Mouse (Mus musculus) forebrain, embryonic 11.5 days (tissue): ENCODE measurements at regions not wholly inside any gene's neighbourhood (a gene's known extent, or its start where the extent isn't known, plus 50 kb on each side); places are given as distances from the start of the nearest gene placed in this dataset.

Experiments used
- ATAC-seq: fragments of 200-750 bp; cut with Nextera tagmentation; replicated peaks from 2 replicates; pipeline ENCODE4 v1.8.0; 2017; ENCODE audit warnings: moderate TSS enrichment; ENCODE audit not compliant: low FRiP score
- DNase-seq: peaks from one replicate; pipeline ENCODE4 v3.0.0-alpha.2; 2017; ENCODE audit warnings: low spot score
- H3K27ac ChIP-seq: fragments of 300-500 bp; sonication (generic); 2 replicates; pipeline ENCODE4 v1.5.1; 2014; ENCODE audit warnings: low read depth, low read length
- H3K27me3 ChIP-seq: fragments of 300-500 bp; sonication (generic); 2 replicates; pipeline ENCODE4 v1.6.1; 2014; ENCODE audit warnings: mild to moderate bottlenecking, low read length, mixed read lengths; ENCODE audit not compliant: control insufficient read depth, insufficient read depth
- H3K36me3 ChIP-seq: fragments of 300-500 bp; sonication (generic); 2 replicates; pipeline ENCODE4 v1.6.1; 2014; ENCODE audit warnings: mild to moderate bottlenecking, low read length, moderate library complexity, mixed read lengths; ENCODE audit not compliant: control insufficient read depth, insufficient read depth
- H3K4me1 ChIP-seq: fragments of 300-500 bp; sonication (generic); replicated peaks from 2 replicates; pipeline ENCODE4 v1.6.1; 2014; ENCODE audit warnings: low read length, mixed read lengths; ENCODE audit not compliant: control insufficient read depth, insufficient read depth
- H3K4me2 ChIP-seq: fragments of 300-500 bp; sonication (generic); 2 replicates; pipeline ENCODE4 v1.6.1; 2014; ENCODE audit warnings: low read depth, mild to moderate bottlenecking, low read length, moderate library complexity, mixed read lengths; ENCODE audit not compliant: severe bottlenecking
- H3K4me3 ChIP-seq: fragments of 300-500 bp; sonication (generic); 2 replicates; pipeline ENCODE4 v1.5.1; 2014; ENCODE audit warnings: low read depth, low read length
- H3K9ac ChIP-seq: fragments of 300-500 bp; sonication (generic); 2 replicates; pipeline ENCODE4 v1.6.1; 2014; ENCODE audit warnings: low read length
- H3K9me3 ChIP-seq: fragments of 300-500 bp; sonication (generic); 2 replicates; pipeline ENCODE4 v1.6.1; 2016; ENCODE audit warnings: low read length, mixed read lengths; ENCODE audit not compliant: control insufficient read depth
- WGBS: fragments of 180-500 bp; shearing (Covaris S2); extraction: QIAGEN DNeasy Blood & Tissue Kit; methylation state at CpG from one replicate; pipeline ENCODE4 v1.1.7; 2014; 5-methylcytosine and 5-hydroxymethylcytosine counted together

DNA sequence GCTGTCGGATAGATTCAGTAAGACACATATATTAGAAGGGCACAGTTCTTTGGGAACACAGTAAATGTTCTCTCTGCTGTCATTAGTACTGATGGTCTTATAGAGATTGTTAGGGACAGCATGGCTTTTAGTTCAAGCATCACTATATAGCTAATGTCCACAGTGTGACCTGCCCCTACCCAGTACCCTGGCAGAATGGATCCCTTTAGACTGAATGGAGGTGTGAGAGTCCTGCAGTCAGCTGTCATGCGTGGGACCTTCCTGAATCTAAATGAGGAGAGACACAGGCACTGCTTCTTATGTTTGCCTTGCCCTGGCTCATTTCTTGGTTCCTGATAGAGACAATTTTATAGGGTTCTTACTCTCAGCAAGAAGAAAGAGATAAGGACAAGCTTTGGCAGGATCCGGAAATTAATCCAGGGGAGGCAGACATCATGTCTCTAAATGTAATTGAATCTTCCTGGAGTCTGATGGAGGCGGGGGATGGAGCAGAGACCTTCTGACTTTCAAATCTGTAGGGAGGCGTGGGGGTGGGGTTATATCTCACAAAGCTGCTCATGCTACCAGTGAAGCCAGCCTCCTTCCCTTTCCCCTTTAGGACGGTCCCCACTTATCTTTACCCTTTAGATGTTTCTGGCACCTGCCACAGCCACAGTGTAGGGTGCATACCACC lies 456.5 kb downstream of the Dhx35 start:
- Histone ChIP-seq H3K9me3 (no peaks in the 10 kb centered on the region), H3K4me1 (no peaks in the 10 kb centered on the region), H3K27ac (no peak overlapping the region), H3K4me3 (no peak overlapping the region), H3K9ac (no peak overlapping the region), H3K27me3 (no peaks in the 10 kb centered on the region), H3K36me3 (no peaks in the 10 kb centered on the region), H3K4me2 (no peak overlapping the region)
- ATAC-seq (no peak), DNase-seq (no peak)
- 84% methylated on average over 6 of the region's 6 CpGs for WGBS

DNA sequence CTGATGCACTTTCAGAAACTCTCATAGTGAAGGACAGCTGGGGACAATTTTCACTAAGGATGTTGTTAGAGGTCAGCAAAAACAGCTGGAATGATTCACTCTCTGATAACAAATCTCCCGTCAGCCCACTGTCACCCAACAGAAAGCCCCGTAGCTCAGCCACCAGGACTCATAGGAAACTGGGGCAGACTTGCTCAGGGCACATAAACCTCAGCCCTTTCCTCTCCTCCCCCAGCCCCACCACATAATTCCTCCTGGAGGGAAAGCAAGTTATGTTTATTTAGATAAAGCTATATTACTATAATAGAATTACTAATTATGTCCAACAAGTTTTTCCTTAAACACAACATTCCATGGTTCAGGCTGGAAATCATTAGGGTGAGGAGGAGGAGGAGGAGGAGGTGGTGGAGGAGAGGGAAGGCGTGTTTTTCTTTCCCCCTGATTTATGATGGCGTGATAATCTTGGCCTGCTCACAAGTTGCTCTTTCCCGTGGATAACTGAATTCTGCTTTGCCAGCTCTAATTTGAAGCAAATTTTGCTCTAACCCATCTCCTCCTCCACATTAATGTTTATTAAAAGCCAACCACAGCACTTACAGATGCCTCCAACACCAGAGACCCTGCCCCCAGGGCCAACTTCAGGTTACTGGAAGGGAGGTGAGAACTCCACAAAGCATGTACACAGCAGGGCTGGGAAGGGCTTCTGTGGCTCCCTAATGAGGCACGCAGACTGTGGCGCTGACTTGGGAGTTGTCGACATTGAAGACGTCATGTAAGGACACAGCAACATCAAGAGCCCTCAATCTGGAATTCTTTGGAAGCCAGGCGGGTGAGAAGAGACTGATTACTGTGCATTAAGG lies 475.8 kb downstream of the Dhx35 start:
- no peak overlapping the region for H3K4me3 ChIP-seq
- H3K9ac ChIP-seq = no peak overlapping the region
- ATAC-seq = no peak
- no peaks in the 10 kb centered on the region for H3K36me3 ChIP-seq
- H3K27me3 ChIP-seq = no peaks in the 10 kb centered on the region
- WGBS = 76% methylated on average over 10 of the region's 10 CpGs
- H3K4me2 ChIP-seq = no peak overlapping the region
- H3K9me3 ChIP-seq = no peaks in the 10 kb centered on the region
- no peaks in the 10 kb centered on the region for H3K4me1 ChIP-seq
- H3K27ac ChIP-seq = no peak overlapping the region
- DNase-seq = no peak

DNA sequence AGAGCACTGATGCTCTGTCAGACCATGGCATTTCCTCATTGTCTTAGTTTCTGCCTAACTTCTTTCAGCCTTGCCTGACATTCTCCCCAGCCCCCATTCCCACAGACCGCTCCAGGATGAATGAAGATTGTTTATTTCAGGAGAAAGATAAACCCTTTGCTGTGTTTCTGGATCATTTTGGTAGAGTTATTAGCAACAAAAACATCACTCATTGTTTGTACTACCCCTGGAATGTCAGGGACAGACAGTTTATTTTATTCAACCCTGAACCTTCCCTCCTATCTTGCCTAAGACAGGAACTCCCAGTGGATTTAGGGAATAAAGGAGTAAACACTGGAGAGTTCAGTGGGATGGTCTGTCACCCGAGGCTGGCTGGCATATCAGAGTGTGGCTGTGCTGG lies 484.3 kb downstream of the Dhx35 start:
- H3K9me3 ChIP-seq = no peaks in the 10 kb centered on the region
- no peak overlapping the region for H3K9ac ChIP-seq
- DNase-seq = no peak
- ATAC-seq = no peak
- no peaks in the 10 kb centered on the region for H3K27me3 ChIP-seq
- no peak overlapping the region for H3K4me3 ChIP-seq
- no peak overlapping the region for H3K27ac ChIP-seq
- no peaks in the 10 kb centered on the region for H3K36me3 ChIP-seq
- no peak overlapping the region for H3K4me2 ChIP-seq
- H3K4me1 ChIP-seq = no peaks in the 10 kb centered on the region
- 70% methylated on average over 2 of the region's 2 CpGs for WGBS

DNA sequence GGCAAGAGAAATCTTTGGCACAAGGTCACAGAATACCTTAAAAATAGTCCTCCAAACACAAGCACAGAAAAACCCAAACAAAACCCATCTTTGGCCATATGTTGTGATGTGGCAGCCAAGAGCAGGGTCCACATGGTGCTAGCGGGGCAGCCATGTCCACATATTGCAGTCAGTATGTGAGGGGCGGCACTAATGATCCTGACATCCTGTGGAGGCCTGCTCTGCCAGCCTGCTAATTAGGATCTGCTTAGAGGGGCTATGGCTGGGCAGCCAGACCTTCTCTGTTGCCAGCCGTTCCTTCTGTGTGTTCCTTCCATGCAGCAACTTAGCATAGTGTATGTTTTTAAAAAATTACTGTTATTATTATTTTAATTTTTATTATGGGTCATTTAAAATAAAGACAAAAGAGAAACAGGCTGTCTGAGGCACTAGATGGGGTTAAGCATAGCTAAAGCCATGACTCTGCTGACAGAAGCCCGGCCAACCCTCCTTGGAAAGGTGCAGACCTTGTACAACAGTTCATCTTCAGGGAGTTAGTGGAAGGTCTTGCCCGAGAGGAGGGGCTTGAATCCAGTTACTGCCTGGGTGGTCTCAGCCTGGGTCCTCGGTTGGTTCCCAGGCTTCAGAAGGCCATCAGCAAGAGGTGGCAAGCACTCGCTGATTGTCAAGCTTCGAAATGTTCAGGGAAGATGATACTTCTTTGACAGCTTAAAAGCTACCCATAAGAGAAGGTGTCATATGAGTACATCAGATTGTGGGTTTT lies 487.1 kb downstream of the Dhx35 start:
- 89% methylated on average over 8 of the region's 8 CpGs for WGBS
- Histone ChIP-seq H3K4me1 (no peaks in the 10 kb centered on the region), H3K36me3 (no peaks in the 10 kb centered on the region), H3K27ac (no peak overlapping the region), H3K27me3 (no peaks in the 10 kb centered on the region), H3K9me3 (no peaks in the 10 kb centered on the region), H3K4me2 (no peak overlapping the region), H3K4me3 (no peak overlapping the region), H3K9ac (no peak overlapping the region)
- DNase-seq = no peak
- no peak for ATAC-seq

DNA sequence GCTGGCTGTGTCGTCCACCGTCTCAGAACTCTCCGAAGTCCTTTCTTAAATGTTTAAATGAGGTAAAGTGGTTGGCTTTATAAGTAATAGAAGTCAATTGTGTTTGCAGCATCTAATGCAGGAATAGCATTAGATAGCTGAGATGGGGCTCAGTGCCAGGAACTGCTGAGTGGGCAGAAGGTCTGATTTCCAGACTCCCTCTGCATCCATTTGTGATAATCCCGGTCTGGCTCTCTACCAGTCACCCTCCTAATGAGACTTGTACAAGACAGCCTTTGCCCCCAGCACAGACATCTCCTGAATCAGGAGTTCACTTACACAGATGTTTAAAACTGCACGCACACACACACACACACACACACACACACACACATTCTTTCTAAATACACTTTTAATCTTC lies 489.5 kb downstream of the Dhx35 start:
- 84% methylated on average over 5 of the region's 5 CpGs for WGBS
- Histone ChIP-seq H3K4me2 (no peak overlapping the region), H3K4me3 (no peak overlapping the region), H3K9me3 (no peaks in the 10 kb centered on the region), H3K36me3 (no peaks in the 10 kb centered on the region), H3K9ac (no peak overlapping the region), H3K27ac (no peak overlapping the region), H3K27me3 (no peaks in the 10 kb centered on the region), H3K4me1 (no peaks in the 10 kb centered on the region)
- DNase-seq (no peak), ATAC-seq (no peak)

DNA sequence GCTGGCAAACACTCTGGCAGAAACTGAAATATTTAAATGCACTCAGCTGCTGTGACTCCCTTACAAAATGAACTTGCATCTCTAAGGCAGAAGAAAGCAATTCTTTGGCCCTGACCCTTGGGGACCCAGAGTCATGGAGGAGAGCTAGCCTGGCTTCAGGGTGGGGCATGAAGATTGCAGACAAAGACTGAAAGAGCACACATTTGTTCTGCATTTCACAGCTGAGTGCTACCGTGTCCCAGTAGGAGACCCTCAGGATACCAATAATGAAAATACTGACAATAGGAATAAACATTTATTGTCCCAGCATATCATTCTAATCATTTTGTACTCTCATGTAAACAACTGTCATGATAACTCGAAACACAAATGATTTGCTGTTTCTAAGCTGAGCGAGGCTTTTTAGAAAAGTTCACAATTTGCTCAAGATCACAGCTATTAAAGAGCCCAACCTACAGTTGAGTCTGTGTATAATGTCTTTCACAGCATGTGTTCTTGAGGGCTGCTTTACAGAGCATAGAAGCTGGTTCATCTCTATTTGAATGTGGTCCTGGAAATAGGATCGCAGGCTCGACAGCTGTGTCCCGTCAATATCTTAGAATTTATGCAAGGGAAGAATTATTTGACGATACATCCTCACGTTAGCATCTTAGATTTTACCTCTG lies 490.1 kb downstream of the Dhx35 start:
- WGBS = 81% methylated on average over 8 of the region's 8 CpGs
- Histone ChIP-seq H3K4me3 (no peak overlapping the region), H3K27ac (no peak overlapping the region), H3K4me2 (no peak overlapping the region), H3K4me1 (no peaks in the 10 kb centered on the region), H3K9me3 (no peaks in the 10 kb centered on the region), H3K27me3 (no peaks in the 10 kb centered on the region), H3K9ac (no peak overlapping the region), H3K36me3 (no peaks in the 10 kb centered on the region)
- DNase-seq = no peak
- ATAC-seq = no peak

DNA sequence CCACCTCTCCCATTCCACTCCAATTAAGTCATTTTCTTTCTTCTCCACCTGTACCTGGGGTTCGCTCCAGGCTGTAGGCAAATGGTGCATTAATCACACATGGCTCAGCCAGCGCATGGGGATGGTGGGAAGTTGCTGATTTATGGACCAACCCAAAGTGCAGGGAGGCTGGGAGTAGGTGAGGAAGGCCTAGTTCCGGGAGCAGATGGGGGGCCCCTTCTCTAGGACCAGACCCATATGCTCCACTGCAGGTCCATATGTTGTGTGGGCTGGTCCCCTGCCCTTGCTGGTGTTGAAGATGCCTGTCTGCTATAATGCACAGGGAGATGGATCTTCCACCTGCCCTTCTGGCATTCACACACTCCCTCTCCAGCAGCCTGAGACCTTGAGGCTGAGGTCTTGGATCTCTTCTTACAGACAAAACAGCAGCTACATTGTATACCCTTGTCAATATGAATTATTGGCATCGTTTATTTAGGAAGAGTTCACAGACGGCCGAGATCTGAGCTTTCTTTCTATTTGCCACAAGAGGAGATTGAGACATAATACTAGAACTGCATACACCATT lies 493.5 kb downstream of the Dhx35 start:
- Histone ChIP-seq H3K4me1 (no peaks in the 10 kb centered on the region), H3K4me2 (no peak overlapping the region), H3K9ac (no peak overlapping the region), H3K36me3 (no peaks in the 10 kb centered on the region), H3K27ac (no peak overlapping the region), H3K27me3 (no peaks in the 10 kb centered on the region), H3K4me3 (no peak overlapping the region), H3K9me3 (no peaks in the 10 kb centered on the region)
- DNase-seq = no peak
- WGBS = 94% methylated on average over 6 of the region's 6 CpGs
- no peak for ATAC-seq

DNA sequence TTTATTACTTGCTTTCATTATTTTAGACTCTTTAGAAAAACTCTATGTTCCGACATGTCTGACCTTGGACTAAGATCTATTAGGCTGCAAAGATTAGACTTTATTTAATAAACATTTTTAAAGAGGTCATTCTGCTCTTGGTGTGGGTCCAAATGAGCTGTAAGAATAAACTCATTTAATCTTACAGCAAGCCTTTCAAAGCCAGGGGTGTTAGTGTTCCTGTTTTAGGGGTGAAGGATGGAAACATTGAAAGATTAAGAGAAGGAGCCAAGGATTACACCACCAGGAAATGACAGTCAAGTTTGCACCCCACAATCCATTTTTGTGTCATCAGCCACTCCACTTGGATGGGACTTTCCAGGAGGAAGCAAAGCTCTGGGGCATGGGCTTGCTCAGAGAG lies 495.5 kb downstream of the Dhx35 start:
- Histone ChIP-seq H3K27me3 (no peaks in the 10 kb centered on the region), H3K4me2 (no peak overlapping the region), H3K4me3 (no peak overlapping the region), H3K4me1 (no peaks in the 10 kb centered on the region), H3K9ac (no peak overlapping the region), H3K36me3 (no peaks in the 10 kb centered on the region), H3K9me3 (no peaks in the 10 kb centered on the region), H3K27ac (no peak overlapping the region)
- DNase-seq (no peak), ATAC-seq (no peak)
- WGBS = 83% methylated on average over 1 of the region's 1 CpGs
